Mouse (Mus musculus) bone marrow, adult 2 months (tissue): ENCODE data around the gene H1foo. TPM values are rescaled to one million over a fixed set of nuclear protein-coding genes. Genes with fewer than 3 reads are reported as not detected.
A peak's percentile ranks its signal among the peaks of the same experiment; 100 is the strongest.

Experiments used
- H3K27ac ChIP-seq: fragments of 200-500 bp; 2 replicates; pipeline ENCODE4 v1.5.1; 2012; ENCODE audit warnings: low read depth, mild to moderate bottlenecking, control low read depth, inconsistent platforms, low read length; ENCODE audit not compliant: control insufficient read depth, poor library complexity, insufficient read depth
- H3K4me1 ChIP-seq: fragments of 200-500 bp; 2 replicates; pipeline ENCODE4 v1.6.1; 2011; ENCODE audit warnings: low read length; ENCODE audit not compliant: control insufficient read depth, insufficient read depth
- H3K4me3 ChIP-seq: fragments of 200-500 bp; replicated peaks from 2 replicates; pipeline ENCODE3; 2011; ENCODE audit warnings: mild to moderate bottlenecking, low read depth, low read length, control low read depth; ENCODE audit not compliant: control insufficient read depth
- CTCF ChIP-seq: fragments of 200-500 bp; IDR thresholded peaks from 2 replicates; pipeline ENCODE4 v1.5.1; 2011; ENCODE audit warnings: low read length, control low read depth; ENCODE audit not compliant: control insufficient read depth, insufficient read depth
- POLR2A ChIP-seq: fragments of 200-500 bp; IDR thresholded peaks from 2 replicates; pipeline ENCODE4 v1.6.1; 2011; ENCODE audit warnings: low read depth, mild to moderate bottlenecking, control low read depth, low read length, borderline replicate concordance; ENCODE audit not compliant: control insufficient read depth
- WGBS: fragments of 180-500 bp; shearing (Covaris S2); methylation state at CpG from one replicate; pipeline ENCODE4 v1.1.7; 2018; 5-methylcytosine and 5-hydroxymethylcytosine counted together
- polyA plus RNA-seq: library from polyadenylated mRNA; stranded (reverse); fragments of >200 nt; gene quantifications from 2 replicates; pipeline ENCODE4 v1.2.4, GENCODE M21; 2011; ENCODE audit warnings: low replicate concordance; ENCODE audit not compliant: missing spikeins, insufficient read depth, insufficient read length

The H1foo gene
- polyA plus RNA-seq: not detected in 2 replicates

- Histone ChIP-seq H3K4me3 (no peak within 1 kb of the TSS), H3K27ac (no peak within 1 kb of the TSS), H3K4me1 (no peaks in the 10 kb centered on the region)
- TF ChIP-seq POLR2A (no peak), CTCF (no peak)
- WGBS: 85% methylated on average over 5 of the region's 5 CpGs
These were observed at the start of gene H1foo for GRCm38 (mm10) chr6:115944638-115945037. H1foo (plus strand) TSS chr6:115944938.

GRCm38 (mm10) chr6:115896346-115896745 lies 48.4 kb upstream of the H1foo start:
- TF ChIP-seq POLR2A (no peak), CTCF (no peak)
- Histone ChIP-seq H3K4me3 (no peak overlapping the region), H3K27ac (no peak overlapping the region), H3K4me1 (peaks cover 3% of the 10 kb centered on the region)
- WGBS: 82% methylated on average over 1 of the region's 1 CpGs

GRCm38 (mm10) chr6:115897117-115897516 lies 47.6 kb upstream of the H1foo start:
- Histone ChIP-seq H3K4me1 (peaks cover 3% of the 10 kb centered on the region), H3K4me3 (no peak overlapping the region), H3K27ac (0 out of 2 replicates have a peak overlapping the region, but pooled peaks have one; percentile 22)
- WGBS: 11% methylated on average over 4 of the region's 4 CpGs
- TF ChIP-seq CTCF (no peak), POLR2A (no peak)

GRCm38 (mm10) chr6:115897926-115898520 lies 46.7 kb upstream of the H1foo start:
- Histone ChIP-seq H3K4me1 (peaks cover 3% of the 10 kb centered on the region), H3K27ac (no peak overlapping the region), H3K4me3 (no peak overlapping the region)
- TF ChIP-seq CTCF (no peak), POLR2A (no peak)
- 60% methylated on average over 7 of the region's 7 CpGs for WGBS

GRCm38 (mm10) chr6:115901062-115901461 lies 43.7 kb upstream of the H1foo start:
- no peak overlapping the region for H3K4me3 ChIP-seq
- WGBS: 2% methylated on average over 3 of the region's 3 CpGs
- H3K27ac ChIP-seq: no peak overlapping the region
- peaks cover 3% of the 10 kb centered on the region for H3K4me1 ChIP-seq
- TF ChIP-seq POLR2A (no peak), CTCF (peak; percentile 86)

- 76% methylated on average over 8 of the region's 8 CpGs for WGBS
- Histone ChIP-seq H3K4me1 (peaks cover 3% of the 10 kb centered on the region), H3K4me3 (no peak overlapping the region), H3K27ac (no peak overlapping the region)
- TF ChIP-seq CTCF: no peak
- TF ChIP-seq POLR2A: no peak
These were observed 43.2 kb upstream of the H1foo start for GRCm38 (mm10) chr6:115901489-115901931.

GRCm38 (mm10) chr6:115902545-115902944 lies 42.2 kb upstream of the H1foo start:
- WGBS: 83% methylated on average over 3 of the region's 3 CpGs
- H3K27ac ChIP-seq: no peak overlapping the region
- TF ChIP-seq POLR2A: no peak
- no peak for TF ChIP-seq CTCF
- H3K4me1 ChIP-seq: peaks cover 5% of the 10 kb centered on the region
- no peak overlapping the region for H3K4me3 ChIP-seq

- WGBS: 82% methylated on average over 6 of the region's 6 CpGs
- TF ChIP-seq POLR2A: no peak
- TF ChIP-seq CTCF: no peak
- Histone ChIP-seq H3K27ac (no peak overlapping the region), H3K4me3 (no peak overlapping the region), H3K4me1 (peaks cover 10% of the 10 kb centered on the region)
These were observed 39.2 kb upstream of the H1foo start for GRCm38 (mm10) chr6:115905568-115905967.

- TF ChIP-seq POLR2A (no peak), CTCF (no peak)
- H3K4me3 ChIP-seq: no peak overlapping the region
- H3K27ac ChIP-seq: 0 out of 2 replicates have a peak overlapping the region, but pooled peaks have one; percentile 9
- peaks cover 10% of the 10 kb centered on the region for H3K4me1 ChIP-seq
- 14% methylated on average over 1 of the region's 1 CpGs for WGBS
These were observed 38.3 kb upstream of the H1foo start for GRCm38 (mm10) chr6:115906455-115906854.
